Mouse (Mus musculus): ENCODE results near the gene 1700031F05Rik. TPM values are rescaled to one million over a fixed set of nuclear protein-coding genes. Genes with fewer than 3 reads are reported as not detected.
"Not testable (repeated sequence)": the region's sequence is repeated elsewhere in the genome, so short reads cannot be mapped to it uniquely, and the experiment has no call there.

The 1700031F05Rik gene
- polyA plus RNA-seq (2015; fragmentation: Nextera tagmentation; extraction: Ambion mirVana), result not detected in 2 replicates

GRCm38 (mm10) chrX:102867871-102868270 lies at the start of gene 1700031F05Rik:
TSS of gene 1700031F05Rik (minus strand) at chrX:102867971.
- Histone ChIP-seq H3K27ac (ENCODE audit: low read length) (no peak within 1 kb of the TSS), H3K36me3 (ENCODE audit: control insufficient read depth, insufficient read depth) (no peaks in the 10 kb centered on the region), H3K4me2 (ENCODE audit: low read length) (no peak within 1 kb of the TSS), H3K4me1 (replicated peaks; ENCODE audit: control insufficient read depth, insufficient read depth, low read length) (no peaks in the 10 kb centered on the region), H3K9ac (replicated peaks; ENCODE audit: low read depth, low read length) (no peak within 1 kb of the TSS), H3K9me3 (ENCODE audit: control insufficient read depth, low read length) (no peaks in the 10 kb centered on the region), H3K27me3 (replicated peaks; ENCODE audit: control insufficient read depth, insufficient read depth, low read length) (no peaks in the 10 kb centered on the region), H3K4me3 (replicated peaks; ENCODE audit: low read length) (no peak within 1 kb of the TSS)
- WGBS, result 84% methylated on average over 5 of the region's 6 CpGs
- ATAC-seq, result no peak

DNA sequence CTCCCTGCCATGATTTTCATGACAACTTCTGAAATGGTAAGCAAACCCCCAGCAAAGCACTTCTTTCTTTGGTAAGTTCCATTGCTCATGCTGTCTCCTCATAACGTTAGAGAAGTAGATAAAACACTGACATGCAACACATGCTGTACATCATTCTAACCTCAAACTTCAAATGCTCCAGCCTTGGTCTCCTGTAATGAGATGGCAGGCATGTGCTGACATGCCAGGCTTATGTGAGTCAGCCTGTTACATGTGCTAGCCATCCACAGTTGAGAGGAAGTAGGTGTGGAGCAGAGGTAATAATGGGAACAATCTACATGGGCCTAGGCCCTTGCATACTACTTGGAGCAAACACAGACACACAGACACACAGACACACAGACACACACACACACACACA lies 47.1 kb upstream of the 1700031F05Rik start:
- 59% methylated on average over 1 of the region's 1 CpGs for WGBS
- not testable (repeated sequence) for ATAC-seq; H3K27ac ChIP-seq (ENCODE audit: low read length); H3K9ac ChIP-seq (replicated peaks; ENCODE audit: low read depth, low read length); H3K27me3 ChIP-seq (replicated peaks; ENCODE audit: control insufficient read depth, insufficient read depth, low read length); H3K36me3 ChIP-seq (ENCODE audit: control insufficient read depth, insufficient read depth); H3K4me3 ChIP-seq (replicated peaks; ENCODE audit: low read length); H3K9me3 ChIP-seq (ENCODE audit: control insufficient read depth, low read length); H3K4me1 ChIP-seq (replicated peaks; ENCODE audit: control insufficient read depth, insufficient read depth, low read length); H3K4me2 ChIP-seq (ENCODE audit: low read length)

DNA sequence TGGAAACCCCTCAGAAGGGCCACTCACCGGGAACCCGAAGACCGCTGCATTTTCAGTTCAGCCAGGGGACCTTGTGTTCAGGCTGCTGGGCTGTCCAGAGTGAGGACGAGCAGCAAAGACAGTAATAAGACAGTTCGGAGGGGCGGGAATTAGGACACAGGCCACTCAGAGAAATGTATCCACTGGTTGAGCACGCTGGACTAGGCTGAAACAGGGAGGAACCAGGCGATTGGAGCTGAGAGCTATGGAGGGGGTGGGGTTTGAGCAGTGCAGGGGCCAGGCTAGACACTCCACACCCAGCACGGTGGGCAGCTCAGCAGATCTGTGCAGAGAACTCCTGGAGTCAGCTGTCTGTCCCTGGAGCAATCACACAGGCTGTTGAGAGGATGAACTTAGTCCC lies 40.8 kb upstream of the 1700031F05Rik start, which contains the start of the genes Dmrtc1a and 1700011M02Rik:
TSS of gene Dmrtc1a (minus strand) at position 101 of the 400 bp plus-strand sequence.
TSS of gene 1700011M02Rik (plus strand) at position 319 of the 400 bp plus-strand sequence.
- not testable (repeated sequence) for ATAC-seq
- WGBS, result 77% methylated on average over 5 of the region's 9 CpGs

DNA sequence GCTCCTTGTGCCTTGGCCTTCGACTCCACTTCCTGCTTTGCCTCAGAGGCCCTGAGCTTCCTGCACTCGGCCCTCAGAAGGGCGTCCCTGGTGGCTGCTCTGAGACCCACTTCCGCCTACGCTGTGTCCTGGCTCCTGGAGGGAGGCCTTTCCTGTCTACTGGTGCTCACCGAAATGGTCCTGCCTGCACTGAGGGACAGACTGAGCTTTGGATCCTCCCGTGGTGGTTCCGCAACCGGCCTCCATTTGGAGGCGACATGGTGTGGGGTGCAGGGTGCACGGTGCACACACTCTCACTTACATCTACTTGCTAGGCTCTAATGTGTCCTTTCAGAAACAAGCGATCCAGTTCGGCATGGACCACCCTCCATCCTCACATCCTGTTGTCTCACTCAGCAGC lies 13.3 kb downstream of the 1700031F05Rik start, which contains the start of gene Dmrtc1c2:
TSS of gene Dmrtc1c2 (minus strand) at position 101 of the 400 bp plus-strand sequence.
- not testable (repeated sequence) for ATAC-seq; H3K27me3 ChIP-seq (replicated peaks; ENCODE audit: control insufficient read depth, insufficient read depth, low read length)
- 83% methylated on average over 1 of the region's 13 CpGs for WGBS

More for the DNA sequence above, 40.8 kb upstream of the 1700031F05Rik start, which contains the start of the genes Dmrtc1a and 1700011M02Rik:
- not testable (repeated sequence) for H3K9me3 ChIP-seq (ENCODE audit: control insufficient read depth, low read length); H3K27ac ChIP-seq (ENCODE audit: low read length); H3K4me1 ChIP-seq (replicated peaks; ENCODE audit: control insufficient read depth, insufficient read depth, low read length); H3K4me2 ChIP-seq (ENCODE audit: low read length); H3K4me3 ChIP-seq (replicated peaks; ENCODE audit: low read length); H3K36me3 ChIP-seq (ENCODE audit: control insufficient read depth, insufficient read depth); H3K9ac ChIP-seq (replicated peaks; ENCODE audit: low read depth, low read length); H3K27me3 ChIP-seq (replicated peaks; ENCODE audit: control insufficient read depth, insufficient read depth, low read length)

DNA sequence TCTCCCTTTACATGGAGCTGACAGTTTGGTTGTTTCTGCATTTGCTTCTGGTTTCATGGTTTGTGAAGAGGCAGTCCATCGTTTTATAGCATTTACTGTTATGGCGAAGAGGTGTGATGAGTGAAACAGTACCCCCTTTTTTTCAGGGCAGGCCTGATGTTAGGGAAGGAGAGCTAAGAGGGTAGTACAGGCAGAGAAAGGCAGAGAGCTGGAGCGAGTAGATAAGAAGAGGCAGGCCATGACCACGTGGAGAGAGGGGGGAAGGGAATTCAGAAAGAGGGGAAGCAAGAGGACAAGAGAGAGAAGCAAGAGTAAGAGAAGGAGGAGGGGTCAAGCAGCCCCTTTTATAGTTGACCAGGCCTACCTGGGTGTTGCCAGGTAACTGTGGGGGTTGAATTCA lies 55.5 kb downstream of the 1700031F05Rik start:
- Histone ChIP-seq H3K27ac (ENCODE audit: low read length) (no peak overlapping the region), H3K27me3 (replicated peaks; ENCODE audit: control insufficient read depth, insufficient read depth, low read length) (no peaks in the 10 kb centered on the region; the same call in 1 of the 2 replicates), H3K9me3 (ENCODE audit: control insufficient read depth, low read length) (no peaks in the 10 kb centered on the region), H3K9ac (replicated peaks; ENCODE audit: low read depth, low read length) (no peak overlapping the region), H3K4me3 (replicated peaks; ENCODE audit: low read length) (no peak overlapping the region), H3K36me3 (ENCODE audit: control insufficient read depth, insufficient read depth) (no peaks in the 10 kb centered on the region), H3K4me1 (replicated peaks; ENCODE audit: control insufficient read depth, insufficient read depth, low read length) (no peaks in the 10 kb centered on the region), H3K4me2 (ENCODE audit: low read length) (no peak overlapping the region)
- no peak for ATAC-seq
- 74% methylated on average over 4 of the region's 4 CpGs for WGBS

More for the DNA sequence above, 13.3 kb downstream of the 1700031F05Rik start, which contains the start of gene Dmrtc1c2:
- H3K9me3 ChIP-seq (ENCODE audit: control insufficient read depth, low read length); H3K4me1 ChIP-seq (replicated peaks; ENCODE audit: control insufficient read depth, insufficient read depth, low read length); H3K36me3 ChIP-seq (ENCODE audit: control insufficient read depth, insufficient read depth); H3K27ac ChIP-seq (ENCODE audit: low read length); H3K4me3 ChIP-seq (replicated peaks; ENCODE audit: low read length); H3K9ac ChIP-seq (replicated peaks; ENCODE audit: low read depth, low read length); H3K4me2 ChIP-seq (ENCODE audit: low read length): not testable (repeated sequence)

Other genes starting within 250 kb of the 1700031F05Rik start
- gene Phka1, start 223.7 kb downstream of the 1700031F05Rik start, polyA plus RNA-seq (2015; fragmentation: Nextera tagmentation; extraction: Ambion mirVana), result 4.6 and 5.5 TPM in 2 replicates
- not detected in 2 replicates for gene Gm3880, start 181.0 kb downstream of the 1700031F05Rik start, polyA plus RNA-seq (2015; fragmentation: Nextera tagmentation; extraction: Ambion mirVana)
- gene Gm9112, start 160.3 kb downstream of the 1700031F05Rik start, polyA plus RNA-seq (2015; fragmentation: Nextera tagmentation; extraction: Ambion mirVana), result not detected in 2 replicates
- not detected in 2 replicates for gene Dmrtc1b, start 160.1 kb downstream of the 1700031F05Rik start, polyA plus RNA-seq (2015; fragmentation: Nextera tagmentation; extraction: Ambion mirVana)
- not detected in 2 replicates for gene Dmrtc1c1, start 65.0 kb downstream of the 1700031F05Rik start, polyA plus RNA-seq (2015; fragmentation: Nextera tagmentation; extraction: Ambion mirVana)
- not detected in 2 replicates for gene Dmrtc1c2, start 13.4 kb downstream of the 1700031F05Rik start, polyA plus RNA-seq (2015; fragmentation: Nextera tagmentation; extraction: Ambion mirVana)
- gene Dmrtc1a, start 40.7 kb upstream of the 1700031F05Rik start, polyA plus RNA-seq (2015; fragmentation: Nextera tagmentation; extraction: Ambion mirVana), result 1.8 TPM in 2 replicates
- not detected in 2 replicates for gene 1700011M02Rik, start 40.9 kb upstream of the 1700031F05Rik start, polyA plus RNA-seq (2015; fragmentation: Nextera tagmentation; extraction: Ambion mirVana)
- not detected in 2 replicates for gene 1700018G05Rik, start 60.4 kb upstream of the 1700031F05Rik start, polyA plus RNA-seq (2015; fragmentation: Nextera tagmentation; extraction: Ambion mirVana)

Measured in forebrain, embryonic 16.5 days (tissue).